Mouse (Mus musculus): ENCODE data around the gene Eif5b.
"Not testable (repeated sequence)": the region's sequence is repeated elsewhere in the genome, so short reads cannot be mapped to it uniquely, and the experiment has no call there.

Eif5b gene

GRCm38 (mm10) chr1:38003046-38003445, 5.2 kb downstream of the Eif5b start:
- DNase-seq (ENCODE audit: low spot score) = no peak

DNA sequence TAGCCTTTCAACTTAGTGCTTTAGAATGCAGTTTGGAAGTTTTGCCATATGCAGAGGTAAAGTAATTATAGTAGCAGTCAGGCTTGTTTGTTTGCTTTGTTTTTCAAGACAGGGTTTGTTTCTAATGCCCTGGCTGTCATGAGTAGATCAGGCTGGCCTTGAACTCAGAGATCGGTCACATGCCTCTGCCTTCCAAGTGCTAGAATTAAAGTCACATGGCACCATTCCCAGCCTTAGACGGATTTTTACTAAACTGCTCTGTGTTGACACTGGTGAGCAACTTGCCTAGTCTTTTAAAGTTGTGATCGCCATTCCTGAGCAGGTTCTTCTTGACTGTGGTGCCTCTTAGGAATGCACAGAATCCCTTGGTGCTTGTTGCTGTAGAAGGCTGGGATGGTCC, 8.9 kb downstream of the Eif5b start:
- DNase-seq (ENCODE audit: low spot score) = no peak

GRCm38 (mm10) chr1:38011647-38012046, 13.8 kb downstream of the Eif5b start:
- peak; percentile 35 for DNase-seq (ENCODE audit: low spot score)

- no peak for DNase-seq (ENCODE audit: low spot score)
These were observed 14.3 kb downstream of the Eif5b start for GRCm38 (mm10) chr1:38012104-38012503.

GRCm38 (mm10) chr1:38012509-38012908, 14.7 kb downstream of the Eif5b start:
- no peak for DNase-seq (ENCODE audit: low spot score)

DNA sequence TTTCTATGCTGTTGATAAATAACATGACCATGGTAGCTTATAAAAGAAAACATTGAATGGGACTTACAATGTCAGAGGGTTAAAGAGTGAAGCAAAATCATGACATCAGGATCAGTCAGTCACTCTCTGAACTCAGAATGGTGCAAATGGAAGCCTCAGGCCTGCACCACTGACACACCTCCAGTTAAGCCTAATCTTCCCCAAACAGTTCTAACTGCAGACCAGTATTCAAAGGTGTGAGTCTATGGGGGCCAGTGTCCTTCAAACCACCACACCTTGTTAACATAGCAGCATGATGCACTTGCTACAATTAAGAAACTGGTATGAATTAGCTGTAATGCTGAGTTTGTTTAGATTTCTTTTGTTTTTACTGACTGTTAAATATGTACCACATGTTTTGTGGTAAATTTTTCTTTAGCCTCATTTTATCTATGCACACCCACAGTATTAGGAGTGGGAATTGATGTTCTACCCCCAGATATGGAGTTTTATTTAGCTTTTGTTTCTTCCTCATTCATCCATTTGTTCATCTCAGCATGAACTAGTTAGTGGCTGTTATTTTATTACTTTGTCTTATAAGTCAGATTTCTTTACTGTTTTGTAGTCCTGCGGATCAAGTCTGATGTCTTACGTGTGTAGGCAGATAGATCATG, 16.9 kb downstream of the Eif5b start:
- DNase-seq (ENCODE audit: low spot score) = no peak

GRCm38 (mm10) chr1:38027301-38027700, 29.5 kb downstream of the Eif5b start:
- no peak for DNase-seq (ENCODE audit: low spot score)

DNA sequence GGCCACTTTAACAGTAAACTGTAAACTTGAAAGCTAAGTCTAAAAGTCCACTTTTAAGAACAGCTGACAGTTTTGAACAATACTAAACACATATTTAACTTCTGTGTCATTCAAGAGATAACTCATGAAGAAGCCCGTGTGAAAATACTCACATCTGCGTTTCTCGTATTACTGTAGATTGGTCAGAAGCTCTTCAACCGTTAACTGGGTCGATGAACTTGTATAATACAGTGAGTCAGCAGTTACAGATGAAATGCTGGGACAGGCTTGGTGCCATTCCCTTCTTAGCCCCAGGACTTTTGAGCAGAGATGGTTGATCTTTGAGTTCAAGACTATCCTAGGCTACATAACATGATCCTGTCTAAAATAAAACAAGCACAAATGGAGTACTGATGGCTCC, 33.6 kb downstream of the Eif5b start:
- no peak for DNase-seq (ENCODE audit: low spot score)

- DNase-seq (ENCODE audit: low spot score) = no peak
These were observed 37.7 kb downstream of the Eif5b start for GRCm38 (mm10) chr1:38035521-38035920.

DNA sequence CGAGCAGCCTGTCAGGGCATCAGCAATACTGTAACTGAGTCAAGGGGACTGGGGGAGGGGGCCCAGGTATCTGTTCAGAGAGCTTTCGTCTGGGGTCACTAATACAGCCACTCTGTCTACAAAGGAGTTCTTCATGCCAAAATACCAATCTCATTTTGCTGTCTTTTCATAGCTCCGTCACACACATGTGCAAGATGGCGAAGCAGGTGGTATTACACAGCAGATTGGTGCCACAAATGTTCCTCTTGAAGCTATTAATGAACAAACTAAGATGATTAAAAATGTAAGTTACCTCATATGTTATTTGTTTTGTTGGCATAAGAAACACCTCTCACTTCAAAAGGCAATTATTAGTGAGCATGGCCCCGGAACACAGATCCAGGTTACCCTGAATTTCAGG, 39.6 kb downstream of the Eif5b start:
- DNase-seq (ENCODE audit: low spot score) = no peak

DNA sequence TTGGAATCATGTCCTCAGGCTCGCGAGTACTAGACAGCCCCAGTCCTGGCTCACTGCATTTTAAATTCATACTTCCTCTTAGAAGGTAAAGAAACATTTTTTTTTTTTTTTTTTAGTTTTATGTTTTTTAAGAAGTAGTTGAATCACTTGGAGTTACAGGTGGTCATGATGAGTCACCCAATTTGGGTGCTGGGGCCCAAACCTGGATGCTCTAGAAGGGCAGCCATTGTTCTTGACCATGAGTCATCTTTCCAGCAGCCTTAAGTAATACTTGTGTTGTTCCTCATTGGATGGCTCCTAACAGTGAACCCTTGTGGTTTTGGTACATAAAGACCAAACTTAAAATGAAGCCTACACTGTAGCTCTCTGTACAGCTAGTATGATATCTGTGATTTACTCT, 41.1 kb downstream of the Eif5b start:
- DNase-seq (ENCODE audit: low spot score) = no peak

DNA sequence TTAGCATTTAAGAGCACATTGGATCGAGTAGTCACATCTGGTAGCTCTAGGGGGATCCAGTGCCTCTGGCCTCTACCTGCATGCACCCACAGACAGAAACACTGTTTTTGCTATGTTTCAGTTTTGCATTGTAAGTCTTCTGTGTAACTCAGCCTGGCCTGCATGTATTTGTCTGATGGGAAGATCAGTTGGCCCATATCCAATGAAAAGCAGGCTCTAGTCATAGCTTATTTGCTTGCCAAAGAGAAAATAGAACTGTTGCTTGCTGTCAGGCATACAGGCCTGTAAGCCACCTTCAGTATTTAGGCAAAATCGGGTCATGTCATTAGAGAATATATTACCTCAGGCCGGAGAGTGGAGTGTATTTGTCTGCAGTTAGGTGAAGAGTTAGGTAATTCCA, 50.3 kb downstream of the Eif5b start:
- DNase-seq (ENCODE audit: low spot score) = no peak

DNA sequence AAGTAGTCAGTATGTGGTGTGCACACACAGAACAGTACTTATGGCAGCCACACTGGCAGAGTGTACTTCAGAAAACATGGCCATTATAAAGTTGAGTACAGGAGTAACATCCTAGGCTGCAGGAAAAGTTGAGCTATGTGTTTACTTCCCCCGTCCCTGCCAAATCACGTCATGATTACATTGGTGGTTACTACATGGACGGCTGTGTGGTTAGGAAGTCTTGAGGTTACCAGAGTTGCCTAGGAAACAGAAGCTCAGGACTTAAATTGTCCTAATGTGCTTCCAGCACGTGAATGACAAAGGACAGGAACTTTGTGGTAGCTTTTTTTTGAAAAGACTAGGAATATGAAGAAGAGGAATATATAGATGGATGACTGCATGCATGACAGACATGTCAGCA, 51.8 kb downstream of the Eif5b start:
- DNase-seq (ENCODE audit: low spot score) = no peak

- DNase-seq (ENCODE audit: low spot score) = no peak
These were observed 57.4 kb downstream of the Eif5b start for GRCm38 (mm10) chr1:38055176-38055575.

GRCm38 (mm10) chr1:38058417-38058816, 60.6 kb downstream of the Eif5b start:
- no peak for DNase-seq (ENCODE audit: low spot score)

DNA sequence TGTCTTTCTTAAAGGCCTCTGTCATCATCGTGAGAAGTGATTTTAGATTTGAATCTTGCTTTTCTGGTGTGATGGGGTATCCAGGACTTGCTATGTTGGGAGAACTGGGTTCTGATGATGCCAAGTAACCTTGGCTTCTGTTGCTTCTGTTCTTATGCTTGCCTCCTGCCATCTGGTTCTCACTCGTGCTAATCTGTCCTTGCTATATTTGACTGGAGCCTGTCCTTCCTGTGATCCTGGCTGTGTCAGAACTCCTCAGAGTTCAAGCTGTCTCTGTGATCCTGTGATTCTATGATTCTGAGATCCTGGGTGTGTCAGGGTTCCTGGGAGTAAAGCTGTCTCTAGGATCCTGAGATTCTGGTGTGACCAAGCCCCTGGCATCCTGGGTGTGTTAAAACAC, 64.3 kb downstream of the Eif5b start:
- not testable (repeated sequence) for DNase-seq (ENCODE audit: low spot score)

DNA sequence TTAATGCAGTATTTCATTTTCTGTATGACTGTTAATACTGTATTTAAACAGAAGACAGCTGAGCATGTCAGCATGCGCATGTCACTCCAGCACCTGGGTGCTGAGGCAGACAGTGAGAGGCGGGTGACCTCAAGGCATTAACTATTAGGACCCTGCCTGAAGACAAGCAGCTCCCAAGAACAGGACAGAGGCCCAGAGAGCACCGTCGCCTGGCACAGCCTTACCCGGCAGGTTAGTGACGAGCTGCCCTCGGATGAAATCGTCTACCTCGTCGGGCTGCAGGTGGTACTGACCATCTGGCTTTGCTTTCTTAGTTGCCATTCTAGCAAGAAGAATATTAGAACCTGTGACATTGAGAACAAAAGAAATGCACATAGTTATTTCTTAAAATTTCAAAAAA, 69.5 kb downstream of the Eif5b start:
- no peak for DNase-seq (ENCODE audit: low spot score)

- no peak for DNase-seq (ENCODE audit: low spot score)
These were observed 73.5 kb downstream of the Eif5b start for GRCm38 (mm10) chr1:38071326-38071725.

GRCm38 (mm10) chr1:38081316-38081715, 83.5 kb downstream of the Eif5b start:
- DNase-seq (ENCODE audit: low spot score) = no peak

DNA sequence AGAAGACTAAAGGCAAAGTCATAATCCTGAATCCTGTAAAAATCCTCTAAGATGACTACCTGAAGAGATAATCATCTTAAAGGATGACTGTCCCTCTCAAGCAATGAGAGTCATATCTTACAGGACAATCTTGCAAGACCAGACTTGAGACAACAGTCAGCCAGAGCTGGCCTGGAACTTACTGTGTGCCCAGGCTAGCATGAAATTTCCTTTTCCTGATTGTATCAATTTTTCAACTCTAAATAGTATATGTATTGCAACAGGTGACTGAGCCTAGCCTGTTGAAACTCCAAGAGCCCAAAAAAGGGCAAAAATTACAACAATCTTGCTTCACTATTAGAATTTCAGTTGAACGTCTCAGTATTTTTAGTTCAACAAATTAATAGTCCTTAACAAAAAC, 105.4 kb downstream of the Eif5b start:
- DNase-seq (ENCODE audit: low spot score) = no peak

- DNase-seq (ENCODE audit: low spot score) = peak; percentile 19
These were observed 106.0 kb downstream of the Eif5b start for GRCm38 (mm10) chr1:38103813-38104212.
